Mouse (Mus musculus) heart, postnatal 14 days (tissue): ENCODE data around the gene Tctex1d4. TPM values are rescaled to one million over a fixed set of nuclear protein-coding genes. Genes with fewer than 3 reads are reported as not detected.

Experiments
- DNase-seq, 2 experiments: peaks; one replicate each; pipeline ENCODE4 v3.0.0; 2021 to 2022
- intact Hi-C: fragments of 180-260 bp; cut with DNase I; formaldehyde crosslinking; loops from one replicate; pipeline ENCODE4 v1.15.1; 2025
- microRNA-seq, 2 experiments: library from miRNA; unstranded; fragments of <30 nt; microRNA quantifications; one replicate each; pipeline ENCODE4 v1.2.0; 2021 to 2022
- total RNA-seq, 2 experiments: library from RNA; stranded (reverse); gene quantifications; 2 replicates each; pipeline ENCODE4 v1.2.3; 2021

Tctex1d4 gene
- total RNA-seq, 2 experiments from 2014 or later, result not detected

DNA sequence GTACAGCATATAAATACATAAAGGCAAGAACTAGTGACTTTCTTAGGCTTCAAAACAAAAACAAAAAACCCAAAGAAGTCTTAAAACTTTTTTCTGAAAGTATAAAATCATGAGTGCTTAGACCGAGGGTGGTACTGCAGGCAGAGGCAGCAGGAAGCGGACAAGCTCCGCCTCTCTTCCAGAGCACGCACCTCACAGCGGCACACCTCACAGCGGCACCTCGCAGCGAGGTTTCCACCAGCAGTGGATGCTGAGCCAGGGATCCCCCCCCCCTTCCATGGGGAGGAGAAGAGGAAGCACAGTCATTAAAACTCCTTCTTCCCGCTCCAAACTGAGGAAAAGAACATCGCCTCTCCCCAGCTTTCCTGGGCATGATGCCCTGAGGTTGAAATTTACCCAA lies 33.1 kb downstream of the Tctex1d4 start:
- DNase-seq, result no peak
- intact Hi-C loops, result no loop called here

DNA sequence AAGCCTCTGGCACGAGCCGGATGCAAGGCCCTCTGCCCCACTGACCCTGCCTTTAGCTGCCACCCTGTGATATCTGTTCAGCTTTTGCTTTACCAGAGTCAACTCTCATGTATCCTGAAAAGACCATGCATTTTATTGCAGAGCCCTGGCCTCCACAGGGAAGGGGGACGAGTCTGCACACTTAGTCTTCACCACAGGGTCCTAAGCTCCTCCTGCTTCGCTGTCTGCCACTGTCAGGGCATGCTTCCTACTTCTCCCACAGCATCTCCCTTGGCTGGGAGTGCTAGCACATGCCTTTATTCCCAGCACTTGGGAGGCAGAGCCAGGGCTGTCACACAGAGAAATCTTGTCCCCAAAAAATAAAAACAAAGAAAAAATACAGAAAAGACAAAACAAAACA lies 34.6 kb downstream of the Tctex1d4 start:
- intact Hi-C loops, result no loop called here
- DNase-seq, result no peak

GRCm38 (mm10) chr4:117169936-117170335 lies 43.3 kb downstream of the Tctex1d4 start:
- DNase-seq, result no peak
- intact Hi-C loops, result no loop called here

Small RNA genes within 50 kb of the gene (microRNA-seq; reads per million reads assigned to microRNA genes)
- gene Gm22398, result 0 reads per million in 2 experiments

Other genes with a start within 250 kb of the Tctex1d4 start
- 1 to 10 TPM; 1.1 to 1.6 TPM for gene Zswim5, start 249.4 kb upstream of the Tctex1d4 start, total RNA-seq
- 100 to 1,000 TPM in 1 of 2 experiments, 10 to 100 TPM in 1; 92.7 to 106 TPM for gene Urod, start 132.4 kb upstream of the Tctex1d4 start, total RNA-seq
- gene Hectd3, start 131.5 kb upstream of the Tctex1d4 start, total RNA-seq, result 10 to 100 TPM; 18.6 to 18.9 TPM
- 10 to 100 TPM; 14.9 to 15.5 TPM for gene Eif2b3, start 107.4 kb upstream of the Tctex1d4 start, total RNA-seq
- 1 to 10 TPM; 1.5 to 1.7 TPM for gene Ptch2, start 30.7 kb upstream of the Tctex1d4 start, total RNA-seq
- 1 to 10 TPM; 3.3 to 5.5 TPM for gene Btbd19, start 1.1 kb upstream of the Tctex1d4 start, total RNA-seq
- 1 to 10 TPM; 1.8 to 3.1 TPM for gene Plk3, start 7.2 kb downstream of the Tctex1d4 start, total RNA-seq
- 100 to 1,000 TPM; 590 to 604 TPM for gene Rps8, start 29.4 kb downstream of the Tctex1d4 start, total RNA-seq
- 1 to 10 TPM; 1.7 to 3.4 TPM for gene Kif2c, start 55.8 kb downstream of the Tctex1d4 start, total RNA-seq
- gene Tmem53, start 125.2 kb downstream of the Tctex1d4 start, total RNA-seq, result 10 to 100 TPM; 22.6 to 31.5 TPM
- under 1 TPM; 0.15 to 0.33 TPM for gene Armh1, start 125.3 kb downstream of the Tctex1d4 start, total RNA-seq